Mouse (Mus musculus): ENCODE measurements at regions not wholly inside any gene's neighbourhood (a gene's known extent, or its start where the extent isn't known, plus 50 kb on each side); places are given as distances from the start of the nearest gene placed in this dataset.

DNA sequence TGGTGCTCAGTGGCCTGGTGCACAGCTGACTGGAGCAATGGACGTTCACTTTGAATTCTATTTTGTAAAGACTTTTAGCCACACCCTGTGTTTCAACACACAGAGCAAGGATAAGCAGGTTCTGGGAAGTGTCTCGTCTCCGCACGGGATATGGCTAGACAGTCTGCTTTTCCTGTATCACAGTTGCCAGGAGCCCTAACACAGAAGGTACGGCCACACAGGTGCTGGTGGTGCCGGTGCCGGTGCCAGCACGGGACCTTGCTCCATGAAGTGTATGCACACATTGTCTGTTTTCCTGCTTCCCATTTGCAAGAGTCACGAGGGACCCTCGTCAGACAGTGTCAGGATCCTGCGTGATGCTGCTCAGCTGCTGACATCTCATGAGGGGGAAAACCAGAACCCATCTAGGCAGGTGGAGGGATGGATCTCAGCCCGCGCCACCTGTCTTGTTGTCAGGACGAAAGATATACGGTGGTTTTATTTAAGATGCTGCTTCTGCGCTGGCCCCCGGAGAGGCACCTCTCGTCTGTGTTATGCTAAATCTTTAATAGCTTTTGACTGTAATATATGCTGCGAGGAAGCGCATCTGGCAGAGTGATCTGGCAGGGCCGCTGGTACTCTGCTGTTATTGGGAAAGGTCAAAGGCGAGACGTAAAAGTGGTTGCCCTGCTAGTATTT is 64.4 kb upstream of the Hdac4 start:
- TF ChIP-seq CTCF (IDR thresholded peaks at IDR 0.05; ENCODE audit: low read depth) (no peak), EP300 (optimal IDR thresholded peaks at IDR 0.05) (no peak)
